Mouse (Mus musculus): ENCODE data around the gene Zdhhc22.

The Zdhhc22 gene

GRCm38 (mm10) chr12:86960791-86961335, 29.4 kb downstream of the Zdhhc22 start:
- DNase-seq: no peak

GRCm38 (mm10) chr12:86960138-86960537, 30.1 kb downstream of the Zdhhc22 start:
- no peak for DNase-seq

- no peak for DNase-seq
Measured at GRCm38 (mm10) chr12:86959661-86960060, 30.6 kb downstream of the Zdhhc22 start.

- no peak for DNase-seq
Measured at GRCm38 (mm10) chr12:86958558-86958957, 31.7 kb downstream of the Zdhhc22 start.

GRCm38 (mm10) chr12:86955894-86956293, 34.3 kb downstream of the Zdhhc22 start:
- DNase-seq: no peak

GRCm38 (mm10) chr12:86952331-86952850, 37.8 kb downstream of the Zdhhc22 start:
- no peak for DNase-seq

- DNase-seq: no peak
Measured at GRCm38 (mm10) chr12:86950961-86951360, 39.3 kb downstream of the Zdhhc22 start.

GRCm38 (mm10) chr12:86950161-86950960, 39.9 kb downstream of the Zdhhc22 start:
- DNase-seq: no peak

GRCm38 (mm10) chr12:86949501-86949900, 40.7 kb downstream of the Zdhhc22 start:
- DNase-seq: no peak

- DNase-seq: peak; percentile 47 to 75
Measured at GRCm38 (mm10) chr12:86948627-86949026, 41.6 kb downstream of the Zdhhc22 start.

- DNase-seq: peak; percentile 78 to 82
Measured at GRCm38 (mm10) chr12:86947681-86948401, 42.4 kb downstream of the Zdhhc22 start.

- DNase-seq: peak; percentile 98 to 99
Measured at GRCm38 (mm10) chr12:86946862-86947574, 43.2 kb downstream of the Zdhhc22 start, which contains the start of gene Cipc. TSS of gene Cipc (plus strand) at chr12:86947043.

- peak in 1 of 2 experiments; percentile 26 for DNase-seq
Measured at GRCm38 (mm10) chr12:86946301-86946781, 43.9 kb downstream of the Zdhhc22 start.

GRCm38 (mm10) chr12:86945126-86945525, 45.1 kb downstream of the Zdhhc22 start:
- peak; percentile 82 to 84 for DNase-seq

- DNase-seq: no peak
Measured at GRCm38 (mm10) chr12:86943421-86943820, 46.8 kb downstream of the Zdhhc22 start.

- no peak for DNase-seq
Measured at GRCm38 (mm10) chr12:86941734-86942486, 48.3 kb downstream of the Zdhhc22 start.

GRCm38 (mm10) chr12:86941173-86941572, 49.1 kb downstream of the Zdhhc22 start:
- DNase-seq: no peak

GRCm38 (mm10) chr12:86938571-86938970, 51.7 kb downstream of the Zdhhc22 start:
- peak in 1 of 2 experiments; percentile 58 for DNase-seq

- no peak for DNase-seq
Measured at GRCm38 (mm10) chr12:86936587-86937343, 53.5 kb downstream of the Zdhhc22 start.

- DNase-seq: no peak
Measured at GRCm38 (mm10) chr12:86935692-86936282, 54.4 kb downstream of the Zdhhc22 start.

GRCm38 (mm10) chr12:86934748-86935147, 55.5 kb downstream of the Zdhhc22 start:
- DNase-seq: no peak

Measured in kidney, adult 8-10 months (tissue).